Mouse (Mus musculus) kidney, postnatal 0 days (tissue): ENCODE data around the gene Haus7. TPM values are rescaled to one million over a fixed set of nuclear protein-coding genes. Genes with fewer than 3 reads are reported as not detected.
"Not testable (repeated sequence)": the region's sequence is repeated elsewhere in the genome, so short reads cannot be mapped to it uniquely, and the experiment has no call there.

Source experiments
- ATAC-seq: fragments of 200-750 bp; cut with Nextera tagmentation; replicated peaks from 2 replicates; pipeline ENCODE4 v1.8.0; 2017; ENCODE audit warnings: low read depth, moderate number of reproducible peaks, moderate TSS enrichment, moderate library complexity; ENCODE audit not compliant: low FRiP score
- DNase-seq: peaks from one replicate; pipeline ENCODE4 v3.0.0-alpha.2; 2016; ENCODE audit warnings: low spot score
- H3K27ac ChIP-seq: fragments of 300-500 bp; sonication (generic); 2 replicates; pipeline ENCODE4 v1.5.1; 2014; ENCODE audit warnings: mild to moderate bottlenecking
- H3K27me3 ChIP-seq: fragments of 300-500 bp; sonication (generic); 2 replicates; pipeline ENCODE4 v1.6.1; 2014; ENCODE audit warnings: low read length, mixed read lengths; ENCODE audit not compliant: insufficient read depth
- H3K36me3 ChIP-seq: fragments of 300-500 bp; sonication (generic); 2 replicates; pipeline ENCODE4 v1.6.1; 2014; ENCODE audit warnings: low read length, mixed read lengths; ENCODE audit not compliant: insufficient read depth
- H3K4me1 ChIP-seq: fragments of 300-500 bp; sonication (generic); replicated peaks from 2 replicates; pipeline ENCODE4 v1.6.1; 2014; ENCODE audit warnings: antibody characterized with exemption, low read length, mixed read lengths; ENCODE audit not compliant: insufficient read depth
- H3K4me2 ChIP-seq: fragments of 300-500 bp; sonication (generic); 2 replicates; pipeline ENCODE4 v1.6.1; 2014; ENCODE audit warnings: mild to moderate bottlenecking, low read length, moderate library complexity, mixed read lengths
- H3K4me3 ChIP-seq: fragments of 300-500 bp; sonication (generic); replicated peaks from 2 replicates; pipeline ENCODE4 v1.5.1; 2014; ENCODE audit warnings: low read depth, low read length
- H3K9ac ChIP-seq: fragments of 300-500 bp; sonication (generic); 2 replicates; pipeline ENCODE4 v1.6.1; 2014; ENCODE audit warnings: low read depth, low read length
- H3K9me3 ChIP-seq: fragments of 300-500 bp; sonication (generic); replicated peaks from 2 replicates; pipeline ENCODE4 v1.6.1; 2016; ENCODE audit warnings: low read length, inconsistent platforms, mixed read lengths
- CTCF ChIP-seq: IDR thresholded peaks from 2 replicates; pipeline ENCODE4 v1.5.1; 2016; ENCODE audit warnings: antibody characterized with exemption, low read depth, mild to moderate bottlenecking, moderate library complexity
- whole genome bisulfite sequencing: fragments of 180-500 bp; shearing (Covaris S2); extraction: QIAGEN DNeasy Blood & Tissue Kit; methylation state at CpG from one replicate; pipeline ENCODE4 v1.1.7; 2014; 5-methylcytosine and 5-hydroxymethylcytosine counted together
- polyA plus RNA-seq: library from polyadenylated mRNA; unstranded; fragments of >200 nt; fragmentation: Nextera tagmentation; extraction: Ambion mirVana; gene quantifications from 2 replicates; pipeline ENCODE4 v1.2.1, GENCODE M21; 2015

Gene Haus7
- 40.3 and 49.3 TPM in 2 replicates for polyA plus RNA-seq

- no peaks in the 10 kb centered on the region for H3K27me3 ChIP-seq
- peak within 1 kb of the TSS; percentile 64 for H3K4me2 ChIP-seq
- no peaks in the 10 kb centered on the region for H3K9me3 ChIP-seq
- no peak within 1 kb of the TSS for H3K27ac ChIP-seq
- peak; percentile 97 for DNase-seq
- TF ChIP-seq CTCF: peak; percentile 73
- 13% methylated on average over 26 of the region's 26 CpGs for WGBS
- H3K9ac ChIP-seq: peak within 1 kb of the TSS; percentile 51; the same call in 1 of the 2 replicates
- peak within 1 kb of the TSS; percentile 43 for H3K4me3 ChIP-seq
- H3K36me3 ChIP-seq: no peaks in the 10 kb centered on the region
- no peaks in the 10 kb centered on the region for H3K4me1 ChIP-seq
- peak; percentile 100 for ATAC-seq
Measured at GRCm38 (mm10) chrX:73458877-73459392, at the start of gene Haus7. Gene Haus7 (minus strand): TSS chrX:73459044.

GRCm38 (mm10) chrX:73506577-73506976 lies 47.7 kb upstream of the Haus7 start:
- Histone ChIP-seq H3K4me3 (no peak overlapping the region), H3K9ac (no peak overlapping the region), H3K4me2 (no peak overlapping the region), H3K27me3 (no peaks in the 10 kb centered on the region), H3K9me3 (no peaks in the 10 kb centered on the region), H3K27ac (no peak overlapping the region), H3K36me3 (no peaks in the 10 kb centered on the region), H3K4me1 (no peaks in the 10 kb centered on the region)
- DNase-seq (no peak), ATAC-seq (no peak)
- no peak for TF ChIP-seq CTCF
- WGBS: 82% methylated on average over 4 of the region's 4 CpGs

- ATAC-seq (no peak), DNase-seq (no peak)
- Histone ChIP-seq H3K27ac (no peak overlapping the region), H3K9me3 (no peaks in the 10 kb centered on the region), H3K4me1 (no peaks in the 10 kb centered on the region), H3K4me2 (no peak overlapping the region), H3K36me3 (no peaks in the 10 kb centered on the region), H3K27me3 (no peaks in the 10 kb centered on the region), H3K9ac (no peak overlapping the region), H3K4me3 (no peak overlapping the region)
- no peak for TF ChIP-seq CTCF
- 79% methylated on average over 5 of the region's 5 CpGs for WGBS
Measured at GRCm38 (mm10) chrX:73505130-73505735, 46.4 kb upstream of the Haus7 start.

DNA sequence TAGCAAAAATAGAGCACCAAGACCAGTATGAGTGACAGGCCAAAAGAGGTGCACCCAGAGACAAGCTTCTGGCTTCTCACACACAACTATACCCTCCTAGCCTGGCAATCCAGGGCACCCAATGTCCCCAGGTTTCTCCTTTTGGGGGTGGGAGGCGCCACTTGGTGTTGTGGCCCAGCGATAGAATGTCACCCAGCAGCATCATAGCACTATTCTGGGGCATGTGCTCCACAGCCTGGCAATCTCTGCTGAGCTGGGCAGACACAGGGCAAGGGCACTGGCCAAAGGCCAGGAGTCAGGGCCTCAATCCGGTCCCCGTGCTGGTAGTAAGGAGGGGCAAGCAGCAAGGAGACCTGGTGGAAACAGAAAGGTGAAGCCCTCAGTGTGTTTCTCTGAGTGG lies 37.9 kb upstream of the Haus7 start:
- no peaks in the 10 kb centered on the region for H3K9me3 ChIP-seq
- no peak overlapping the region for H3K27ac ChIP-seq
- H3K4me1 ChIP-seq: no peaks in the 10 kb centered on the region
- no peaks in the 10 kb centered on the region for H3K27me3 ChIP-seq
- H3K9ac ChIP-seq: no peak overlapping the region
- DNase-seq (no peak), ATAC-seq (no peak)
- no peaks in the 10 kb centered on the region for H3K36me3 ChIP-seq
- no peak overlapping the region for H3K4me3 ChIP-seq
- no peak overlapping the region for H3K4me2 ChIP-seq
- 78% methylated on average over 4 of the region's 4 CpGs for WGBS
- no peak for TF ChIP-seq CTCF

DNA sequence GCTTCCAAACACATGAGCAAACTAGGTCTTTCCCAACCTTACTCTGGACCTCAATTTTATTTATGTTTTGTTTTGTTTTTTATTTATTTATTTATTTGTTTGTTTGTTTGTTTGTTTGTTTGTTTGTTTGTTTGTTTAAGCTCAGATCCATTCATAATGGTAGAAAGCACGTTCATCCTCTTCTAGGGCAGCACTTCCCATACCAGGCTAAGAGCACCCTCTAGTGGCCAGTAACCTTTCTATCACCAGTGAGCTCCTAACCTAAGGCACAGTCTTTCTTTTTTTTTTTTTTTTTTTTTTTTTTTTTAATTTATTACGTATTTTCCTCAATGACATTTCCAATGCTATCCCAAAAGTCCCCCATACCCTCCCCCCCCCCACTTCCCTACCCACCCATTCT lies 34.7 kb upstream of the Haus7 start:
- not testable (repeated sequence) for H3K4me2 ChIP-seq, H3K27ac ChIP-seq, H3K9me3 ChIP-seq, H3K4me3 ChIP-seq, H3K4me1 ChIP-seq, H3K36me3 ChIP-seq, H3K9ac ChIP-seq, ATAC-seq, H3K27me3 ChIP-seq
- DNase-seq: peak; percentile 87
- WGBS: 14% methylated on average over 1 of the region's 2 CpGs
- TF ChIP-seq CTCF: peak; percentile 75

DNA sequence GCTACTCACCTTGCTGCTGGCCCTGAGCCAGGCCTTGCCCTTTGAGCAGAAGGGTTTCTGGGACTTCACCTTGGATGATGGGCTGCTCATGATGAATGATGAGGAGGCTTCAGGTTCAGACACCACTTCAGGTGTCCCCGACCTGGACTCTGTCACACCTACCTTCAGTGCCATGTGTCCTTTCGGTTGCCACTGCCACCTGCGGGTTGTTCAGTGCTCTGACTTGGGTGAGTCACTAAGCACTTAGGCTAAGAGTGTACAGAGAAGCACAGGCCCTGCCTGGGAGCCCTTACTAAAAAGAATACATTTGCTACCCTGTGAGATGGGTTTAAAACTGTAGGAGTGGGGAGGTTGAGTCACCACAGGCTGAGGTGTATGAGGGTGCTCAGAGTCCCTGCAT lies 32.0 kb upstream of the Haus7 start:
- no peak overlapping the region for H3K27ac ChIP-seq
- WGBS: 92% methylated on average over 3 of the region's 3 CpGs
- ATAC-seq (no peak), DNase-seq (no peak)
- peak; percentile 5; the same call in 1 of the 2 replicates for TF ChIP-seq CTCF
- no peak overlapping the region for H3K9ac ChIP-seq
- no peaks in the 10 kb centered on the region for H3K9me3 ChIP-seq
- no peaks in the 10 kb centered on the region for H3K4me1 ChIP-seq
- H3K36me3 ChIP-seq: no peaks in the 10 kb centered on the region
- no peak overlapping the region for H3K4me2 ChIP-seq
- no peaks in the 10 kb centered on the region for H3K27me3 ChIP-seq
- no peak overlapping the region for H3K4me3 ChIP-seq
